Mouse (Mus musculus): ENCODE results near the gene Rbmx. TPM values are rescaled to one million over a fixed set of nuclear protein-coding genes. Genes with fewer than 3 reads are reported as not detected.

The Rbmx gene
- polyA plus RNA-seq, 1 experiment = not detected

DNA sequence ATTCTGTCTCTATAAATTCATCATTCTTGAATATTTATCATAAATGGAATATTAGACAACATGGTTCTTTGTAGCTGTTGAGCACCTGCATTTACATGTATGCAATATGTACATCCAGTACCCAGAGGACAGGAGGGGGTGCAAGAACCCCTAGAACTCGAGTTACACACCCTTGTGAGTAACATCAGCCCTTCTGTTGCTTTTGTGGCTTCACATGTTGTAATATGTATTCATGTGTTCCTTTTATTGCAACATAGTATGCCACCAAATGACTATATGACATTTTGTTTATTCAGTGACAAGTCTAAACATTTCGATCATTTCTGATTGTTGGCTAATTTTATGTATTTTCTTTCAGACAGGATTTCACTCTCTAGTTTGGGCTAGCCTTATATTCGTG is 15.7 kb downstream of the Rbmx start:
- WGBS = 85% methylated on average over 3 of the region's 3 CpGs
- H3K4me3 ChIP-seq (ENCODE audit: insufficient read depth, low read depth, low read length) = no peak overlapping the region
- no peaks in the 10 kb centered on the region for H3K4me1 ChIP-seq (ENCODE audit: control insufficient read depth, insufficient read depth, low read length)
- TF ChIP-seq POLR2A (IDR thresholded peaks at IDR 0.05; ENCODE audit: insufficient read depth, low read depth, low read length) = no peak
- TF ChIP-seq CTCF (IDR thresholded peaks at IDR 0.05; ENCODE audit: insufficient read depth, low read depth, low read length) = no peak
- no peak overlapping the region for H3K27ac ChIP-seq (ENCODE audit: insufficient read depth, low read depth, low read length)

DNA sequence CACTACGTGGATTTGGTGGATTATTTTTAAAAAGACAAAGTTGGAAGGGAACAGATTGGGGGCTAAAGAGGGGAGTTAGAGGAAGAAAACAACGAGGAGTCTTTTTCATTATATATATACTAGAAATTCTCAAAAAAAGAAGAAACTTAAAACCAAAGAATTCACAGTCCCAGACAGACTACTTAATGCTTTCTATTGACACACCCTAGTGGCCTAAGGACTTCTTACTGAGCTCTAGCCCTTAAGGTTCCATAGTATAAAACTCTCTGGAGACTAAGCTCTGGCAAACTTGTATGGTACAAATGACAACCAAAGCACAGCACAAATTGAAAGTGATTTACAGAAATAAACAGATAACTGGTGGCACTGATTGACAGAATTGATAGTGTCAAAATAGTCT is 18.8 kb downstream of the Rbmx start:
- H3K27ac ChIP-seq (ENCODE audit: insufficient read depth, low read depth, low read length) = no peak overlapping the region
- H3K4me3 ChIP-seq (ENCODE audit: insufficient read depth, low read depth, low read length) = no peak overlapping the region
- TF ChIP-seq CTCF (IDR thresholded peaks at IDR 0.05; ENCODE audit: insufficient read depth, low read depth, low read length) (no peak), POLR2A (IDR thresholded peaks at IDR 0.05; ENCODE audit: insufficient read depth, low read depth, low read length) (no peak)
- WGBS = 70% methylated on average over 2 of the region's 2 CpGs
- no peaks in the 10 kb centered on the region for H3K4me1 ChIP-seq (ENCODE audit: control insufficient read depth, insufficient read depth, low read length)

DNA sequence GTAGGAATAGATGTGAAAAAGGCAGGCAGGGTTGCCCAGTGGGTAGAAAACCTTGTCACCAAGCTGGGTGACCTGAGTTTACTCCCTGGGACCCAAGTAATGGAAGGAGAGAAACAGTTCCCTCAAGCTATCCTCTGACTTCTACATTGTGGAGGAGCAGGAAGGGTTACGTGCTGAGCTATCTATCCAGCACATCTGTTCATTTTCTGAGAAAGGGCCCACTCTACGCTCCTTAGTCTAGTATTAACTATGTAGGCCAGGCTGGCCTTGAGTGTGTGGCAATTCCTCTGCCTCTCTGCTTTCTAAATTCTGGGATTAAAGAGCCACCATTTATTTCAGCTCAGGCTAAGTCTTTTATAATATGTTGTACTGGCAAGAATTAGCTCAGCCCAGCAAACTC is 19.3 kb downstream of the Rbmx start:
- 90% methylated on average over 2 of the region's 2 CpGs for WGBS
- Histone ChIP-seq H3K27ac (ENCODE audit: insufficient read depth, low read depth, low read length) (no peak overlapping the region), H3K4me1 (ENCODE audit: control insufficient read depth, insufficient read depth, low read length) (no peaks in the 10 kb centered on the region), H3K4me3 (ENCODE audit: insufficient read depth, low read depth, low read length) (no peak overlapping the region)
- TF ChIP-seq POLR2A (IDR thresholded peaks at IDR 0.05; ENCODE audit: insufficient read depth, low read depth, low read length) (no peak), CTCF (IDR thresholded peaks at IDR 0.05; ENCODE audit: insufficient read depth, low read depth, low read length) (no peak)

DNA sequence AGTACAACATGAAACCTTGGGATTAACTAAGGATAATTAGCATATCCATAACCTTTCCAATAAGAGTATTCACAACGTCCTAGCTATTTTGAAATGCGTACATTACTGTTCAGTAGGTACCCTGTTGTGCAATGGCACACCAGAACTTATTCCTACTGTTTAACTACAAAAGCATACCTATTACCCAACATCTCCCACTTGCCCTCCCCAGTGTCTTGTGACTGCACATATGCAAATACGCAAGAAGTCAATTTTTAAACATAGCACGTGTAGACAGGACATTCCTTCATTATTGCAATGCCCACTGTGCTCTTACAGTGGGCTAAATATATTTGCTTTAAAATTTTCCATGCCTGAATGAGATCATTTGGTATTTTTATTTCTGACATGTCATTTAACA is 19.9 kb downstream of the Rbmx start:
- H3K4me1 ChIP-seq (ENCODE audit: control insufficient read depth, insufficient read depth, low read length) = no peaks in the 10 kb centered on the region
- 88% methylated on average over 4 of the region's 4 CpGs for WGBS
- H3K4me3 ChIP-seq (ENCODE audit: insufficient read depth, low read depth, low read length) = no peak overlapping the region
- no peak overlapping the region for H3K27ac ChIP-seq (ENCODE audit: insufficient read depth, low read depth, low read length)
- TF ChIP-seq CTCF (IDR thresholded peaks at IDR 0.05; ENCODE audit: insufficient read depth, low read depth, low read length) (no peak), POLR2A (IDR thresholded peaks at IDR 0.05; ENCODE audit: insufficient read depth, low read depth, low read length) (no peak)

DNA sequence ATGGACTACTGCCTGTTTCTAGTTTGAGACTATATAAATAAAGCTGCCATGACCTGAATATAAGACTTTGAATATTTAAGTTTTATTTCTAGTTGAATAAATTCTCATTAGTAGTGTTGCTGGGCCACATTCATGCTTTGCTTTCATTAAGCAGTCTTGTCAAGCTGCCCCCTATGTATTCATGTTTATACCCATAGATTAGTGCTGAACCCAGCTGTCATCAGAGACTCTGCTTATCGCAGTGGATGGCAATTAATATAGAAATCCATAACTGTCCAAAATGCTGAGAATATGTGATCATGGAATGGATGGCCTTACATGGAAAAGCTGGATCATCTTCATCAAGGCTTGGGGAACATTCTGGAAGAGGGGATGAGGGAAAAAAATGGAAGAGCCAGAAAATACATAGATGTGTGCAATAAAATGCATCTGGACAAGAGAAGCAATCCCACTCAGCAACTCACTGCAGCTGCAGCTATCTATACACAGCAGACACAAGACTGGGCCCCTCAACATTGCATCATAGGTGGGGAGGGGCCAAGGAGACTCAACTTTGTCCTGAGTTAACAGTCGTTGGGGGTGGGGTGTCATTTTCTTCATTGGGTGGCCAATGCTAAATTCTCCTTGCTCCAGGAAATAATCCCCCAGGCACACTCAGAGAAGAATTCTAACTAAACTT is 27.8 kb downstream of the Rbmx start:
- Histone ChIP-seq H3K4me3 (ENCODE audit: insufficient read depth, low read depth, low read length) (no peak overlapping the region), H3K27ac (ENCODE audit: insufficient read depth, low read depth, low read length) (no peak overlapping the region), H3K4me1 (ENCODE audit: control insufficient read depth, insufficient read depth, low read length) (no peaks in the 10 kb centered on the region)
- TF ChIP-seq POLR2A (IDR thresholded peaks at IDR 0.05; ENCODE audit: insufficient read depth, low read depth, low read length) = no peak
- no peak for TF ChIP-seq CTCF (IDR thresholded peaks at IDR 0.05; ENCODE audit: insufficient read depth, low read depth, low read length)
- 68% methylated on average over 2 of the region's 2 CpGs for WGBS

DNA sequence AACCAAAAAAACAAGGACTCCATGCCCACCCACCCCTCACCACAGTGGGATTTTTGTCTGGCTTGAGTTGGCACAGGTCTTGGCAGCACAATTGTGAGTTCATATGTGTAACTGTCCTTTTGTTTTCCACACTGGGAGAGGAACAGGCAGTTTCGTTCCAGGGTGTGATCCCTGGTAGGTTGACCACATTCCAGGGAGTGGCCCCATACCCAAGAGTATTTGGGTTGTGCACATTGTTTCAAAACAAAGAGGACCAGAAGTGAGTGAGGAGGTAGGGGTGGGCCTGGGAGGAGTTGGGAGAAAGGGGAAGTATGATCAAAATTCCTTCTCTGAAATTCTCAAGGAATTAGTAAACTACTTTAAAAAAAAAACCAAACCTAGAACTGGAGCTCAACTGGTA is 33.5 kb downstream of the Rbmx start:
- TF ChIP-seq CTCF (IDR thresholded peaks at IDR 0.05; ENCODE audit: insufficient read depth, low read depth, low read length) (no peak), POLR2A (IDR thresholded peaks at IDR 0.05; ENCODE audit: insufficient read depth, low read depth, low read length) (no peak)
- H3K27ac ChIP-seq (ENCODE audit: insufficient read depth, low read depth, low read length) = no peak overlapping the region
- 62% methylated on average over 1 of the region's 1 CpGs for WGBS
- no peaks in the 10 kb centered on the region for H3K4me1 ChIP-seq (ENCODE audit: control insufficient read depth, insufficient read depth, low read length)
- no peak overlapping the region for H3K4me3 ChIP-seq (ENCODE audit: insufficient read depth, low read depth, low read length)

DNA sequence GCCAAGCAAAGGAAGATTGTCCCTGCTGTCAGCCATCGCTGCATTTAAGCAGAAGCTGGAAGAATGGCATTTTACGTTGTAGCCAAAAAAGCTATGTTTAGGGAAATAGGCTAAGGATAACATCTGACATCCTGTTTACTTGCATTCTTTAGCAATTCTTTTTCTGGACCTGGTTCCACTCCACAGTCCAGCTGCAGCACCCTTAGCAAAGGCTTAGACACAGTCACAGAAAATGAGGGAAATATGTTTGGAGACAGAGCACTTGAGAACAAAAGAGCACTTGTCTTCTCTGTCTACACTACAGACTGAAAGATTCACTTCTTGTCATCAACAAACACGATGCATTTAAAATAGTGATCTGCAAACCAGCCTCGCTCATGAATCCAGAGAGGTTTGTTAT is 53.6 kb downstream of the Rbmx start:
- WGBS = 55% methylated on average over 4 of the region's 4 CpGs
- Histone ChIP-seq H3K4me3 (ENCODE audit: insufficient read depth, low read depth, low read length) (no peak overlapping the region), H3K4me1 (ENCODE audit: control insufficient read depth, insufficient read depth, low read length) (no peaks in the 10 kb centered on the region), H3K27ac (ENCODE audit: insufficient read depth, low read depth, low read length) (no peak overlapping the region)
- no peak for TF ChIP-seq POLR2A (IDR thresholded peaks at IDR 0.05; ENCODE audit: insufficient read depth, low read depth, low read length)
- no peak for TF ChIP-seq CTCF (IDR thresholded peaks at IDR 0.05; ENCODE audit: insufficient read depth, low read depth, low read length)

DNA sequence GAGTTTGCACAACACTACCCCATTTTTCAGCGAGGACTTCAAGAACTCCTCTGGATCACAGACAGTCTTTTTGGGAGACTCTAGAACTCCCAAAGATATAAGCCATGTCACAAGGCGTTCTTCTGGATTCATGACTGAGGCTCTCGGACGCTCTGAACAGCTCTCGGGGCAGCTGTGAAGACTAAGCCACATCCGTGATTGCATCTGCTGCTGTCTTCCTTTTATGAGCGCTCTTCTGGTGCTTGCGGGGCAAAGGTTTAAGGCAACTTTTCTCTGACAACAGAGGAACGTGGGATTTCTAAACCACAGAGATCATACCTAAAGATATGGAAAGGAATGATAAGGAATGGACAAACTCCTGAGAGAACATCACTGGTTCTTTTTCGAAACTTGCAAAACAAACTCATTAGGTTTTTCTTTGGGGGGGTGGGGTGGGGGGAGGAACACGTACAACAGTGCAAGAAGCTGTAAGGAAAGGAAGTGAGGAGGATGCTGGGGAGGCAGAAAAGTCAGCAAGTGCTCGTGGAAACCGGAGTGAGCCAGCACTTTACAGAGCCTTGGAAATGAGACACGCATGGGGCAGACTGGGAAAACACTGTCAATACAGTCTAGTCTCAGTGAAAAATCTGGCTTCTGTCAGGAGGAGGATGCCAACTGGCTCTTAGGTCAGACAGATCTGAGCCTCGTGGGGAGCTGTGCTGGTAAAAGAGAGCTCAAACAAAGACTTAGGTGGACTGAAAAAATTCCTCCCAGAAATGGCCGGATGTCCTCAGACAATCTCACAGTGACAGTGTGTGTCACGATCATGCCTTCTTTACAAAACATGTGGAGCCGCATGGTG is 54.2 kb downstream of the Rbmx start, which contains the start of gene Arhgef6:
Arhgef6 (minus strand) TSS at position 359 of the 841 bp plus-strand sequence.
- H3K27ac ChIP-seq (ENCODE audit: insufficient read depth, low read depth, low read length) = no peak within 1 kb of the TSS
- WGBS = 57% methylated on average over 18 of the region's 18 CpGs
- H3K4me1 ChIP-seq (ENCODE audit: control insufficient read depth, insufficient read depth, low read length) = no peaks in the 10 kb centered on the region
- TF ChIP-seq POLR2A (IDR thresholded peaks at IDR 0.05; ENCODE audit: insufficient read depth, low read depth, low read length) = no peak
- TF ChIP-seq CTCF (IDR thresholded peaks at IDR 0.05; ENCODE audit: insufficient read depth, low read depth, low read length) = no peak
- no peak within 1 kb of the TSS for H3K4me3 ChIP-seq (ENCODE audit: insufficient read depth, low read depth, low read length)

DNA sequence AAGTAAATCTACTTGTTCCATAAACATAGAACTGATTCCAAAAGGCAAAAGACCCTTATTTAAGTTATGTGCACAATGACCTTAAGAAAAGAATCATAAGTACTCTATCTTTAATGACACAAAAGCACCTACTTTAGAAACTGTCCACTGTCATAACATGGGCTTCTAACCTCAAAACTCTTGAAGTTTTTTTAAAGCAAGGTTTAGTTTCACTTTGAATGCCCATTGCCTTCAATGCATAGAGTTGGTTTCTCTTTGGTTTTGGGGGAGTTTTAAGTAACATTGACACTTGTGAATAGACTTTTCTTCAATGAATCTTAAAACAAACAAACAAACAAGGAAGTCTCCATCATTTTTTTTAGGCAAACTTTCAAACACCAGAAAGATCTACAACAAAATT is 55.3 kb downstream of the Rbmx start:
- TF ChIP-seq POLR2A (IDR thresholded peaks at IDR 0.05; ENCODE audit: insufficient read depth, low read depth, low read length) = no peak
- TF ChIP-seq CTCF (IDR thresholded peaks at IDR 0.05; ENCODE audit: insufficient read depth, low read depth, low read length) = no peak
- H3K4me3 ChIP-seq (ENCODE audit: insufficient read depth, low read depth, low read length) = no peak overlapping the region
- H3K4me1 ChIP-seq (ENCODE audit: control insufficient read depth, insufficient read depth, low read length) = no peaks in the 10 kb centered on the region
- H3K27ac ChIP-seq (ENCODE audit: insufficient read depth, low read depth, low read length) = no peak overlapping the region

All from olfactory bulb, adult 2 months (tissue).